Comparison of ENCODE assay signal across 11 mouse cellular contexts in genomic region chr10:78462945-78463768, GRCm38 (mm10). TPM values are rescaled to one million over a fixed set of nuclear protein-coding genes. Genes with fewer than 3 reads are reported as not detected.
A peak's percentile ranks its signal among the peaks of the same experiment; 100 is the strongest.
DNase-seq lines count a peak whose midpoint lies in the region; ATAC-seq and TF ChIP-seq lines count a peak whose summit lies in the region.
"Had no signal": no experiment of that assay in that cellular context is flagged by ENCODE, and none has a peak within 500 bp of the region (broad histone marks: within the 10 kb centered on the region; RNA-seq: fewer than 3 reads in every experiment).

No protein-coding gene starts in this region.

- no peaks in the 10 kb centered on the region for H3K27me3 ChIP-seq in liver, adult 2 months (ENCODE audit: control insufficient read depth, insufficient read depth, low read length)
- H3K27me3 ChIP-seq in forebrain, embryonic 13.5 days: no peaks in the 10 kb centered on the region
- H3K27me3 ChIP-seq: Patski had no signal

- H3K27ac ChIP-seq in liver, adult 2 months (replicated peaks; ENCODE audit: insufficient read depth, low read depth, low read length): peak overlapping the region; percentile 78
- H3K27ac ChIP-seq in forebrain, embryonic 13.5 days: no peak overlapping the region
- no peak overlapping the region for H3K27ac ChIP-seq in olfactory bulb, adult 2 months (ENCODE audit: insufficient read depth, low read depth, low read length)

- peaks cover 35% of the 10 kb centered on the region for H3K4me1 ChIP-seq in liver, adult 2 months (ENCODE audit: control insufficient read depth, insufficient read depth, low read length)
- peaks cover 22% of the 10 kb centered on the region for H3K4me1 ChIP-seq in forebrain, embryonic 13.5 days
- H3K4me1 ChIP-seq in olfactory bulb, adult 2 months (ENCODE audit: control insufficient read depth, insufficient read depth, low read length): peaks cover 54% of the 10 kb centered on the region

- no peaks in the 10 kb centered on the region for H3K9me3 ChIP-seq in forebrain, embryonic 13.5 days (replicated peaks)

- peak overlapping the region; percentile 100 for H3K4me2 ChIP-seq in forebrain, embryonic 13.5 days

- H3K79me2 ChIP-seq in liver, adult 2 months (ENCODE audit: control insufficient read depth, insufficient read depth, low read length): peaks cover 16% of the 10 kb centered on the region; the same call in 1 of the 2 replicates

- peak overlapping the region; percentile 85 for H3K9ac ChIP-seq in liver, adult 2 months (ENCODE audit: low read depth, low read length)
- H3K9ac ChIP-seq in forebrain, embryonic 13.5 days: no peak overlapping the region

- H3K4me3 ChIP-seq in liver, adult 2 months (ENCODE audit: insufficient read depth, low read depth, low read length): peak overlapping the region; percentile 73
- H3K4me3 ChIP-seq in forebrain, embryonic 13.5 days: peak overlapping the region; percentile 65; the same call in 1 of the 2 replicates
- H3K4me3 ChIP-seq in olfactory bulb, adult 2 months (ENCODE audit: insufficient read depth, low read depth, low read length): peak overlapping the region; percentile 63

- H3K36me3 ChIP-seq in liver, adult 2 months (ENCODE audit: control insufficient read depth, insufficient read depth, low read length): no peaks in the 10 kb centered on the region
- no peaks in the 10 kb centered on the region for H3K36me3 ChIP-seq in forebrain, embryonic 13.5 days (ENCODE audit: poor library complexity, severe bottlenecking)

- ATAC-seq in forebrain, embryonic 13.5 days: no peak

- no peak for TF ChIP-seq CTCF in liver, adult 2 months (IDR thresholded peaks at IDR 0.05; ENCODE audit: low read depth, low read length)
- no peak for TF ChIP-seq CTCF in olfactory bulb, adult 2 months (IDR thresholded peaks at IDR 0.05; ENCODE audit: insufficient read depth, low read depth, low read length)

- TF ChIP-seq POLR2A in liver, adult 2 months (IDR thresholded peaks at IDR 0.05; ENCODE audit: extremely low read depth, insufficient read depth, low read length): no peak
- no peak for TF ChIP-seq POLR2A in olfactory bulb, adult 2 months (IDR thresholded peaks at IDR 0.05; ENCODE audit: insufficient read depth, low read depth, low read length)

- 45% methylated on average over 8 of the region's 8 CpGs for WGBS in liver, adult 2 months
- WGBS in forebrain, embryonic 13.5 days: 91% methylated on average over 8 of the region's 8 CpGs
- WGBS in olfactory bulb, adult 2 months: 77% methylated on average over 8 of the region's 8 CpGs

- peak; percentile 80 for DNase-seq in liver, adult 2 months (ENCODE audit: extremely low read depth, low read depth, low spot score)
- DNase-seq in liver: no peak
- DNase-seq in kidney, postnatal 10 days: peak; percentile 61
- no peak for DNase-seq in urinary bladder, postnatal 14 days (ENCODE audit: low spot score)
- no peak for DNase-seq in left cerebral cortex, adult 18-20 months (ENCODE audit: low spot score in 2 of 2)
- DNase-seq in gastrocnemius, postnatal 25 days: no peak
- DNase-seq: spleen, adult 18-20 months had no signal

RNA-seq across cellular contexts. Expression of gene Pdxk, which starts 1.6 kb away (rescaled TPM):
- 19.9 TPM in 2 replicates for total RNA-seq in liver, adult 2 months (2014; rRNA removed)
- polyA plus RNA-seq in liver, adult 2 months (2012; rRNA removed): 29.2 and 29.5 TPM in 2 replicates
- polyA plus RNA-seq in forebrain, embryonic 13.5 days (2015; fragmentation: Nextera tagmentation; extraction: Ambion mirVana): 7.3 and 10.1 TPM in 2 replicates
- polyA plus RNA-seq in olfactory bulb, adult 2 months (2012; ENCODE audit: insufficient read depth, insufficient read length, low replicate concordance, missing spikeins): not detected in 2 replicates
- total RNA-seq in left cerebral cortex, adult 18-20 months (2021): 100 to 1,000 TPM; 124 to 128 TPM
- 1 to 10 TPM; 7.6 to 7.7 TPM for total RNA-seq in gastrocnemius, postnatal 25 days (2021)

RNA-seq across cellular contexts. Expression of gene Cstb, which starts 37.7 kb away (rescaled TPM):
- total RNA-seq in liver, adult 2 months (2014; rRNA removed): 52.0 and 60.8 TPM in 2 replicates
- 41.4 and 47.5 TPM in 2 replicates for polyA plus RNA-seq in liver, adult 2 months (2012; rRNA removed)
- 91.7 and 116 TPM in 2 replicates for polyA plus RNA-seq in forebrain, embryonic 13.5 days (2015; fragmentation: Nextera tagmentation; extraction: Ambion mirVana)
- 1,067 TPM in 1 of 2 replicates, not detected in the other for polyA plus RNA-seq in olfactory bulb, adult 2 months (2012; ENCODE audit: insufficient read depth, insufficient read length, low replicate concordance, missing spikeins)
- total RNA-seq in left cerebral cortex, adult 18-20 months (2021): 10 to 100 TPM; 38.5 to 40.4 TPM
- total RNA-seq in gastrocnemius, postnatal 25 days (2021): 10 to 100 TPM; 12.5 to 17.1 TPM

RNA-seq across cellular contexts. Expression of gene Rrp1, which starts 50.3 kb away (rescaled TPM):
- total RNA-seq in liver, adult 2 months (2014; rRNA removed): 39.8 and 41.9 TPM in 2 replicates
- polyA plus RNA-seq in liver, adult 2 months (2012; rRNA removed): 30.7 and 37.6 TPM in 2 replicates
- 354 and 366 TPM in 2 replicates for polyA plus RNA-seq in forebrain, embryonic 13.5 days (2015; fragmentation: Nextera tagmentation; extraction: Ambion mirVana)
- 444 TPM in 1 of 2 replicates, not detected in the other for polyA plus RNA-seq in olfactory bulb, adult 2 months (2012; ENCODE audit: insufficient read depth, insufficient read length, low replicate concordance, missing spikeins)
- 100 to 1,000 TPM; 362 to 368 TPM for total RNA-seq in left cerebral cortex, adult 18-20 months (2021)
- 10 to 100 TPM; 58.8 to 62.0 TPM for total RNA-seq in gastrocnemius, postnatal 25 days (2021)

RNA-seq across cellular contexts. Expression of gene Olfr1358, which starts 54.1 kb away (rescaled TPM):
- total RNA-seq in liver, adult 2 months (2014; rRNA removed): not detected in 2 replicates
- not detected in 2 replicates for polyA plus RNA-seq in liver, adult 2 months (2012; rRNA removed)
- polyA plus RNA-seq in forebrain, embryonic 13.5 days (2015; fragmentation: Nextera tagmentation; extraction: Ambion mirVana): not detected in 2 replicates
- not detected in 2 replicates for polyA plus RNA-seq in olfactory bulb, adult 2 months (2012; ENCODE audit: insufficient read depth, insufficient read length, low replicate concordance, missing spikeins)
- total RNA-seq in left cerebral cortex, adult 18-20 months (2021): not detected
- not detected for total RNA-seq in gastrocnemius, postnatal 25 days (2021)
- polyA plus RNA-seq: embryonic facial prominence, embryonic 11.5 days; Patski had no signal

Comparison
In these comparisons a context has a peak if more than half of its experiments do, and no peak if none do; other contexts are left out.
1. DNase-seq: peak in liver, adult 2 months (single experiment) and kidney, postnatal 10 days (single experiment); none in liver (single experiment), urinary bladder, postnatal 14 days (single experiment), left cerebral cortex, adult 18-20 months (0 of 2) and gastrocnemius, postnatal 25 days (single experiment).
2. Peak in every context shown above with its lines, with median percentiles within 50 percentile points of each other: H3K4me3 ChIP-seq.